Mouse (Mus musculus) embryonic facial prominence, embryonic 14.5 days (tissue): ENCODE measurements around the gene Olfr584. TPM values are rescaled to one million over a fixed set of nuclear protein-coding genes. Genes with fewer than 3 reads are reported as not detected.

Experiments
- ATAC-seq: fragments of 200-750 bp; cut with Nextera tagmentation; 2 replicates; pipeline ENCODE4 v1.8.0; 2017; ENCODE audit warnings: low read depth, moderate number of reproducible peaks, moderate TSS enrichment
- DNase-seq: peaks from one replicate; pipeline ENCODE4 v3.0.0-alpha.2; 2015; ENCODE audit warnings: low spot score
- H3K27ac ChIP-seq: fragments of 300-500 bp; sonication (generic); replicated peaks from 2 replicates; pipeline ENCODE4 v1.5.1; 2014; ENCODE audit warnings: low read depth, mild to moderate bottlenecking, low read length, moderate library complexity
- H3K27me3 ChIP-seq: fragments of 300-500 bp; sonication (generic); replicated peaks from 2 replicates; pipeline ENCODE4 v1.6.1; 2014; ENCODE audit warnings: low read length; ENCODE audit not compliant: control insufficient read depth, insufficient read depth
- H3K36me3 ChIP-seq: fragments of 300-500 bp; sonication (generic); 2 replicates; pipeline ENCODE4 v1.6.1; 2014; ENCODE audit warnings: low read length, mixed read lengths; ENCODE audit not compliant: control insufficient read depth, insufficient read depth
- H3K4me1 ChIP-seq: fragments of 300-500 bp; sonication (generic); 2 replicates; pipeline ENCODE4 v1.6.1; 2014; ENCODE audit warnings: antibody characterized with exemption, low read length; ENCODE audit not compliant: control insufficient read depth, insufficient read depth
- H3K4me2 ChIP-seq: fragments of 300-500 bp; sonication (generic); 2 replicates; pipeline ENCODE4 v1.6.1; 2014; ENCODE audit warnings: low read depth, mild to moderate bottlenecking, low read length, moderate library complexity, mixed read lengths
- H3K4me3 ChIP-seq: fragments of 300-500 bp; sonication (generic); 2 replicates; pipeline ENCODE4 v1.5.1; 2014; ENCODE audit warnings: low read depth, mild to moderate bottlenecking, low read length
- H3K9ac ChIP-seq: fragments of 300-500 bp; sonication (generic); 2 replicates; pipeline ENCODE4 v1.6.1; 2014; ENCODE audit warnings: low read depth, mild to moderate bottlenecking, low read length, moderate library complexity, mixed read lengths
- H3K9me3 ChIP-seq: fragments of 300-500 bp; sonication (generic); 2 replicates; pipeline ENCODE4 v1.6.1; 2016; ENCODE audit warnings: low read length; ENCODE audit not compliant: control insufficient read depth
- WGBS: fragments of 180-500 bp; shearing (Covaris S2); extraction: QIAGEN DNeasy Blood & Tissue Kit; methylation state at CpG from one replicate; pipeline ENCODE4 v1.1.7; 2014; 5-methylcytosine and 5-hydroxymethylcytosine counted together
- polyA plus RNA-seq: library from polyadenylated mRNA; unstranded; fragments of >200 nt; fragmentation: Nextera tagmentation; extraction: Ambion mirVana; gene quantifications from 2 replicates; pipeline ENCODE4 v1.2.1, GENCODE M21; 2014

Olfr584 gene
- polyA plus RNA-seq: 0.24 TPM in 1 of 2 replicates, not detected in the other

DNA sequence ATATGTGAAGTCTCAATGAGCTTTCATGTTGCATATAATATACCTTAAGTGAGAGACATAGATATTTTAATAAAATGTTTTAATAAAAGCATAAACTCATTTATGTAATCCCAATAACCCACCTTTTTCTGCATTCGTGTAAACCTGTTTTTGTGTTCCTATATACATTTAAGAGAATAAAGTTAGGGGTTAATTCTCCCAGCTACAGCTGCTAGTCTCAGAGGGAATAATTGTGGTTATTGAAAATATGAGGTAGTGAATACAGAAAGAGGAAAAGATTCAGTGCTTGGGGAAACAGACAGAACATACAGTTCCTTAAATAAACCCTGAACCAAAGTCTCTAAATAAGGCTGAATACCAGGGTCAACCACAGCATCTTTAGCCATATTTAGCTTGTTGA lies at the start of gene Olfr584:
Gene Olfr584, plus strand, starts transcription at position 301 of the 400 bp plus-strand sequence.
- H3K4me2 ChIP-seq: no peak within 1 kb of the TSS
- ATAC-seq (no peak), DNase-seq (no peak)
- H3K4me1 ChIP-seq: no peaks in the 10 kb centered on the region
- 75% methylated on average over 1 of the region's 1 CpGs for WGBS
- H3K4me3 ChIP-seq: no peak within 1 kb of the TSS
- no peaks in the 10 kb centered on the region for H3K36me3 ChIP-seq
- peaks cover 4% of the 10 kb centered on the region; the same call in 1 of the 2 replicates for H3K9me3 ChIP-seq
- no peak within 1 kb of the TSS for H3K27ac ChIP-seq
- no peak within 1 kb of the TSS for H3K9ac ChIP-seq
- H3K27me3 ChIP-seq: no peaks in the 10 kb centered on the region

DNA sequence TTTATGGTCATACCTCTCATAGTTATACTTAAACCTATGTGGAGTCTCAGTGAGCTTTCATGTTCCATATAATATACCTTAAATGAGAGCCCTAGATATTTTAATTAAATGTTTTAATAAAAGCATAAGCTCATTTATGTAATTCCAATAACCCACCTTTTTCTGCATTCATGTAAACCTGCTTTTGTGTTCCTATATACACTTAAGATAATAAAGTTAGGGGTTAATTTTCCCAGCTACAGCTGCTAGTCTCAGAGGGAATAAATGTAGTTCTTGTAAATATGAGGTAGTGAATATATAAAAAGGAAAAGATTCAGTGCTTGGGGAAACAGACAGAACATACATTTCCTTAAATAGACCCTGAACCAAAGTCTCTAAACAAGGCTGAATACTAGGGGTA lies 44.0 kb upstream of the Olfr584 start, which contains the start of gene Olfr582:
Gene Olfr582, plus strand, starts transcription at position 301 of the 400 bp plus-strand sequence.
- H3K27ac ChIP-seq: no peak within 1 kb of the TSS
- H3K4me3 ChIP-seq: no peak within 1 kb of the TSS
- H3K9ac ChIP-seq: no peak within 1 kb of the TSS
- H3K9me3 ChIP-seq: no peaks in the 10 kb centered on the region
- DNase-seq: no peak
- H3K27me3 ChIP-seq: no peaks in the 10 kb centered on the region
- H3K4me1 ChIP-seq: no peaks in the 10 kb centered on the region
- H3K4me2 ChIP-seq: no peak within 1 kb of the TSS
- no peak for ATAC-seq
- H3K36me3 ChIP-seq: no peaks in the 10 kb centered on the region

DNA sequence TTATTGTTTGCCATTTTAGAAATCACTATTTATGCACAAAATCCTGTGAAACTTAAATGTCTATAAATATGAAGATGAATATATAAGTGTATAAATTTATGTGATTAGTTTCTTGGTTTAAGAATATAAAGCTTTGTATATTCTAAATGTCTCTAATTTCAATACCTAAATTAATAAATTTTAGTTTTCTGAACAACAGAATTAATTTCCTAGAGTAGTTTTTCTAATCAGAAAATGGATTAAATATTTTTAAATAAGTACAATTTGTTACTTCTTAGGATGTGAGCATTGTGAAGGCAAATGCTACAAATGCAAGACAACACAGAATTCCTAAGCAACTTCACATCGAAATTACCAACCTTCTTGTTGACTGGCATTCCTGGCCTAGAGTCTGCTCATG lies 30.7 kb upstream of the Olfr584 start, which contains the start of gene Olfr583:
Gene Olfr583, plus strand, starts transcription at position 301 of the 400 bp plus-strand sequence.
- Histone ChIP-seq H3K4me2 (no peak within 1 kb of the TSS), H3K36me3 (no peaks in the 10 kb centered on the region), H3K9ac (no peak within 1 kb of the TSS), H3K4me1 (no peaks in the 10 kb centered on the region), H3K4me3 (no peak within 1 kb of the TSS), H3K27me3 (no peaks in the 10 kb centered on the region), H3K27ac (no peak within 1 kb of the TSS), H3K9me3 (no peaks in the 10 kb centered on the region)
- 71% methylated on average over 1 of the region's 1 CpGs for WGBS
- DNase-seq: no peak
- ATAC-seq: no peak

DNA sequence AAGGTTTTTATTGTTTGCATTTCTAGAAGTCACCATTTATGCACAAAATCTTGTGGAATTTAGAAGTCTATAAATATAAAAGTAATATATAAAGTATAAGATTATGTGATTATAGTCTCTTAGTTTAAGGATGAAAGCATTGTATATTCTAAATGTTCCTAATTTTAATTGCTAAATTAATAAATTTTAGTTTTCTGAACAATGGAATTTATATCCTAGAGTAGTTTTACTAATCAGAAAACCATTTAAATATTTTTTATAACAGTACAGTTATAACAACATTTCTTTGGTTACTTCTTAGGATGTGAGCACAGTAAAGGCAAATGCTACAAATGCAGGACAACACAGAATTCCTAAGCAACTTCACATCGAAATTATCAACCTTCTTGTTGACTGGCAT lies 15.7 kb downstream of the Olfr584 start, which contains the start of gene Olfr585:
Gene Olfr585, plus strand, starts transcription at position 301 of the 400 bp plus-strand sequence.
- Histone ChIP-seq H3K9me3 (0 out of 2 replicates have a peak, but pooled peaks cover 2% of the 10 kb centered on the region), H3K27me3 (no peaks in the 10 kb centered on the region), H3K27ac (no peak within 1 kb of the TSS), H3K4me3 (no peak within 1 kb of the TSS), H3K9ac (no peak within 1 kb of the TSS), H3K4me1 (no peaks in the 10 kb centered on the region), H3K36me3 (no peaks in the 10 kb centered on the region), H3K4me2 (no peak within 1 kb of the TSS)
- DNase-seq (no peak), ATAC-seq (no peak)
- WGBS: 79% methylated on average over 1 of the region's 1 CpGs

DNA sequence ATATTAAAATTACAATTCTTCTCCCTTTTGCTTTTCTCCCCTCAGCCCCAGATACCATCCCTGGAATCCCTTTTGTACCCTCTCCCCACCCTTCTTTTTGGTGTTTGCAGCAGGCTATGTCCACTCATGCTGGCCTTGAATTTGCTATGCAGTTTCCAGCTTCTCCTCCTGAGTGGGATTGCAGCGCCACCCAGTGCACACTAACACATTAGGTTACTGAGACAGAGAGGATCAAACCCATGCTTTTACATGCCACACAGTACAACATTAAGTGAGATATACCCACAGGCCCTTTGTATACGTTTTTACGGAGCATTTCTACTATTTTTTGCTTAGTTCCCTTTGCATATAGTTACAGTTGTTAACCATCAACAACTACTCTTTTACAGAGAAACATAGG lies 37.7 kb downstream of the Olfr584 start:
- no peaks in the 10 kb centered on the region for H3K4me1 ChIP-seq
- H3K4me2 ChIP-seq: no peak overlapping the region
- H3K27me3 ChIP-seq: no peaks in the 10 kb centered on the region
- no peak overlapping the region for H3K9ac ChIP-seq
- H3K27ac ChIP-seq: no peak overlapping the region
- 51% methylated on average over 3 of the region's 3 CpGs for whole genome bisulfite sequencing
- DNase-seq (no peak), ATAC-seq (no peak)
- H3K9me3 ChIP-seq: no peaks in the 10 kb centered on the region
- H3K4me3 ChIP-seq: no peak overlapping the region
- no peaks in the 10 kb centered on the region for H3K36me3 ChIP-seq

DNA sequence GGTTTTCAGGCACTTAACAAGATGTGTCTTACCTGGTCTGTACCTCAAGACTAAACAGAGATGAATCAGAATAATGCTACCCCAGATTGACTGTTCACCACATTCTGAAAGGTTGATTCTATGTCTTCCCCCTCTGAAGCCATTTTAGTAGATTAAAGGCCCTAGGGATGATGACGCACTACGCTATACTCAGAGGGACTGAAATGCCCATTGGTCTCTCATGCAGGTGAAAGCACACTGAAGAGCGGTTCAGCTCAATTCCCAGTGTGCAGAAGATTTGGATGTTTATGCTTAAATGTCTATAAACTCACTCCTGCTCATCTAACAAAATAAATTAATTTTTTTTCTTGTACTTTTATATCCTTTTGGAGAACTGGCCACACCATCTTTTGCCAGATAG lies 43.9 kb downstream of the Olfr584 start, which contains the start of gene Olfr586:
Gene Olfr586, minus strand, starts transcription at position 101 of the 400 bp plus-strand sequence.
- Histone ChIP-seq H3K4me3 (no peak within 1 kb of the TSS), H3K36me3 (no peaks in the 10 kb centered on the region), H3K4me2 (no peak within 1 kb of the TSS), H3K9me3 (no peaks in the 10 kb centered on the region), H3K4me1 (no peaks in the 10 kb centered on the region), H3K27me3 (no peaks in the 10 kb centered on the region), H3K9ac (no peak within 1 kb of the TSS), H3K27ac (no peak within 1 kb of the TSS)
- 85% methylated on average over 3 of the region's 3 CpGs for WGBS
- ATAC-seq (no peak), DNase-seq (no peak)

Other genes starting within 250 kb of the Olfr584 start
- gene Olfr566, start 223.1 kb upstream of the Olfr584 start, polyA plus RNA-seq: 0.14 TPM in 1 of 2 replicates, not detected in the other
- gene Olfr568, start 204.8 kb upstream of the Olfr584 start, polyA plus RNA-seq: not detected in 2 replicates
- gene Olfr569, start 191.0 kb upstream of the Olfr584 start, polyA plus RNA-seq: not detected in 2 replicates
- gene Olfr570, start 187.3 kb upstream of the Olfr584 start, polyA plus RNA-seq: not detected in 2 replicates
- gene Olfr571, start 164.3 kb upstream of the Olfr584 start, polyA plus RNA-seq: 0.06 and 0.08 TPM in 2 replicates
- gene Olfr572, start 157.5 kb upstream of the Olfr584 start, polyA plus RNA-seq: not detected in 2 replicates
- gene Olfr573-ps1, start 139.3 kb upstream of the Olfr584 start, polyA plus RNA-seq: not detected in 2 replicates
- not detected in 2 replicates for gene Olfr574, start 133.4 kb upstream of the Olfr584 start, polyA plus RNA-seq
- not detected in 2 replicates for gene Olfr575, start 123.1 kb upstream of the Olfr584 start, polyA plus RNA-seq
- not detected in 2 replicates for gene Olfr576, start 119.2 kb upstream of the Olfr584 start, polyA plus RNA-seq
- not detected in 2 replicates for gene Olfr577, start 105.9 kb upstream of the Olfr584 start, polyA plus RNA-seq
- gene Olfr578, start 92.6 kb upstream of the Olfr584 start, polyA plus RNA-seq: 0.08 and 0.31 TPM in 2 replicates
- gene Olfr582, start 43.9 kb upstream of the Olfr584 start, polyA plus RNA-seq: not detected in 2 replicates
- gene Olfr583, start 30.6 kb upstream of the Olfr584 start, polyA plus RNA-seq: not detected in 2 replicates
- not detected in 2 replicates for gene Olfr585, start 15.8 kb downstream of the Olfr584 start, polyA plus RNA-seq
- not detected in 2 replicates for gene Olfr586, start 43.8 kb downstream of the Olfr584 start, polyA plus RNA-seq
- not detected in 2 replicates for gene Olfr588-ps1, start 59.0 kb downstream of the Olfr584 start, polyA plus RNA-seq
- gene Olfr589, start 74.5 kb downstream of the Olfr584 start, polyA plus RNA-seq: not detected in 2 replicates
- gene Olfr591, start 96.5 kb downstream of the Olfr584 start, polyA plus RNA-seq: 0.33 TPM in 1 of 2 replicates, not detected in the other
- not detected in 2 replicates for gene Olfr592, start 102.9 kb downstream of the Olfr584 start, polyA plus RNA-seq
- gene Olfr593, start 130.0 kb downstream of the Olfr584 start, polyA plus RNA-seq: not detected in 2 replicates
- not detected in 2 replicates for gene Olfr594, start 135.1 kb downstream of the Olfr584 start, polyA plus RNA-seq
- not detected in 2 replicates for gene Usp17ld, start 170.6 kb downstream of the Olfr584 start, polyA plus RNA-seq
- gene Olfr596, start 223.8 kb downstream of the Olfr584 start, polyA plus RNA-seq: not detected in 2 replicates
- not detected in 2 replicates for gene Olfr597, start 234.4 kb downstream of the Olfr584 start, polyA plus RNA-seq
- gene Olfr598, start 241.7 kb downstream of the Olfr584 start, polyA plus RNA-seq: not detected in 2 replicates